Mouse (Mus musculus): ENCODE results near the gene Lyar.
A peak's percentile ranks its signal among the peaks of the same experiment; 100 is the strongest.

The Lyar gene

GRCm38 (mm10) chr5:38255644-38256043, 35.4 kb downstream of the Lyar start:
- DNase-seq (ENCODE audit: low read depth, low spot score) = no peak

GRCm38 (mm10) chr5:38256551-38256950, 36.3 kb downstream of the Lyar start:
- no peak for DNase-seq (ENCODE audit: low read depth, low spot score)

DNA sequence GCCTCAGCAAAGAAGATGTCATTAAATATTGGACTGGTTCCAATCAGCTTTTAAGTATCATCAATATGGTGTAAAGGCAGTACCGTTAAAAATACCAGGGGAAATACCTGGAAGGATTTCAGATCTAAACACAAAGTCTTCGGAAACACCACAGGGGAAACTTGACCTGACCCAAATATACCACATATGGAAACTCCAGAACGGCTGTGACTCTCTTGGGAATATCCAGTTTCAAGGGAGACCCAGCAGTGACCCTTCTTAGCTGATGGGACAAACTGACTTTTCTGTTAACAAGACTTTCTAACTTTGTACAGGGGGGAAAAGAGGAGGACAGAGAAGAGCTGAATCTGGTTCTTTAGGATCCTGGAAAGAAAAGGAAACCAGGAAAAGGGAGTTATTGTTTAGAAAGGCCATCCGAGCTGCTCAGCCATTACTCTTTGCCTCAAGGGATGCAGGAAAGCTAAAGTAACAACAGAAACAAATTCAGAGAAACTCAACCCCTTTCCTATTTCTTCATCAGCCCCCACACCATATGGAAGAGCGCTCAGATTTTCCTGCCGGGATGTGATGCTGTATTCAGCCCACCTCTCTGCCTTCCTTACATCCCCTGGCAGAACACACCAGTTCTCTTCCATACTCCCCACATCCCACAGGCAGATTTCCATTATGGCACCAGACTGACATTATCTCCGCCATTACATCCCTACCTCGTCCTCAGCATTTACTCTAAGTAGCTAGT, 37.9 kb downstream of the Lyar start:
- no peak for DNase-seq (ENCODE audit: low read depth, low spot score)

GRCm38 (mm10) chr5:38258773-38259146, 38.5 kb downstream of the Lyar start:
- DNase-seq (ENCODE audit: low read depth, low spot score) = no peak

GRCm38 (mm10) chr5:38259455-38260106, 39.3 kb downstream of the Lyar start:
- DNase-seq (ENCODE audit: low read depth, low spot score) = no peak

- DNase-seq (ENCODE audit: low read depth, low spot score) = peak; percentile 56
Measured at GRCm38 (mm10) chr5:38260107-38260682, 39.9 kb downstream of the Lyar start, which contains the start of gene Tmem128. Gene Tmem128 (plus strand): TSS chr5:38260185.

DNA sequence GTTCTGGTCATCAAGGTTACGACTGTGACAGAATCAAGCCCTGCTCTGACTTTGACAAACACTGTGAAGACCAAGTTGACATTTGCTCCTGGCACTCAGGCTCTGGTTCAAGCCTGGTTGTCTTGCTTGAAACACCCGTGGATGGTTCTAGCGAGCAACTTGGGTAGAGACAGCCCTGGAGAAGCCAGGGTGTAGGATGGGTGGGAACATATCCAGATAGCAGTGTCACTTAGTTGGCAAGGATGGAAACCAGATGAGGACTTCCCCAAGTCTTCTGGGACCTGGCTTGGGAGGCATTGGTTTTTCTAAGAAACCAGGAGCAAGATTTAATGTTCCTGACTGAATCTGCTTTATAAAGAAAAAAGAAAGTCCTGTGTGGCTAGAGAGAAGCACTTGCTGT, 50.7 kb downstream of the Lyar start:
- DNase-seq (ENCODE audit: low read depth, low spot score) = no peak

DNA sequence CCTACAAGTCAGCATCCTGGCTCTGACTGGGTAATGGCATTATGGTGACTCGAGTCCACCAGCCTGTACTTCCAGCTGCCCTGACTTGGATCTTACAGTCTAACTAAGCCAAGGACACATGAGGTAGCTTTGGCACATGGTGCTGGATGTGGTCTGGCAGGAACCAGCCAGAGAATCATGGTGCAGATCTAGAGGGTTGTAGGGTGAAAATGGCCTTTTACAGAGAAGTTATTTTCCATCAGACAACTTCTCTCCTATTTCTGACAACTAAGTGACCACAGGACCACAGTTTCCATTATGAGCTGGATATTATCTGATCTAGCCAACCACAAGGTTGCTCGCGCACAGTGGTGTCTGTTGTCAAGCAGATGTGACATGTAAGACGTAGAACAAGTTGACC, 53.6 kb downstream of the Lyar start:
- DNase-seq (ENCODE audit: low read depth, low spot score) = no peak

DNA sequence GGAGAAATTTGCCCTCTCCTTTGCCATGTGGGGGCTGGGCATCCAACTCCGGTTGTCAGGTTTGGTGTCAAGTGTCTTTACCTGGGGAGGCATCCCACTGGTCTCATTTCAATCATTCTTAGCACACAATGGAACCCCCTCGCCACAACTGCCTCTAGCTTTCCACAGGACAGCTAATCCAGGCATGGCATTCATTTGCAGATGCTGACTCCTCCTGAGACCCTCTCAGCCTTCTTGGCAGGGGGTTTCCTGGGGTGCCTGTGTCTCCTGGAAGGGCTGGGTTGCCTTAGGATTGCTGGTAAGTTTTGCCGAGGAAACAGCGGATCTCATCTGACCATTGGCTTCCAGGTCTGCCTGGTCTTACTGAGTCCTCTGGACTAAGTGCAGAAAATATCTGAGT, 55.5 kb downstream of the Lyar start, which contains the start of gene Otop1:
Gene Otop1 (plus strand): TSS at position 202 of the 400 bp plus-strand sequence.
- DNase-seq (ENCODE audit: low read depth, low spot score) = no peak

GRCm38 (mm10) chr5:38276451-38276850, 56.2 kb downstream of the Lyar start:
- DNase-seq (ENCODE audit: low read depth, low spot score) = no peak

DNA sequence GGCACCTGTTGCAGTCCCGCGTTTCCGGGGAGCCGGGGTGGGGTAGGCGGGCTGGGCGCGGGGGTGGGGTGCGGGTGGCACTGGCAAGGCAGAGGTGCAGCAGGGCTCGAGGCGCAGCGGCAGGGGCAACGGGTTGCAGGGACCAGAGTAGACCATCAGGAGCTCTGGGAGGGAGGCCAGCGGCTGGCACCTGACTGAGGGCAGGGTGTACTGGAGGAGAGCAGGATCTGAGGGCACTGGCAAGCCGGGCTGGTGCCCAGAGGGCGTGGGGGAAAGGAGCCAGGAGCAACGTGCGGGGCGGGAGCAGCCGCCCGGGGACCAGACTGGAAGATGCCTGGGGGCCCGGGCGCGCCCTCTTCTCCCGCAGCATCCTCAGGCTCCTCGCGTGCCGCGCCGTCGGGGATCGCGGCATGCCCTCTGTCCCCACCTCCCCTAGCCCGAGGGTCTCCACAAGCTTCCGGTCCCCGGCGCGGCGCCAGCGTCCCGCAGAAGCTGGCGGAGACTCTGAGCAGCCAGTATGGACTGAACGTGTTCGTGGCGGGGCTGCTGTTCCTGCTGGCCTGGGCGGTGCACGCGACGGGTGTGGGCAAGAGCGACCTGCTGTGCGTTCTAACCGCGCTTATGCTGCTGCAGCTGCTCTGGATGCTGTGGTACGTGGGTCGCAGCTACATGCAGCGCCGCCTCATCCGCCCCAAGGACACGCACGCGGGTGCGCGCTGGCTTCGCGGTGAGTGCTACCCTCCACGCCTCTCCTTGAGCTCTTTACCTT, 57.0 kb downstream of the Lyar start:
- no peak for DNase-seq (ENCODE audit: low read depth, low spot score)

GRCm38 (mm10) chr5:38277936-38278600, 57.8 kb downstream of the Lyar start:
- DNase-seq (ENCODE audit: low read depth, low spot score) = no peak

- DNase-seq (ENCODE audit: low read depth, low spot score) = no peak
Measured at GRCm38 (mm10) chr5:38280075-38280474, 59.8 kb downstream of the Lyar start.

Measured in c-Kit-negative CD71-positive TER-119-positive erythroid progenitor cells, embryonic 14.5 days (primary cell).